ENCODE assay signal across 31 mouse cellular contexts in the genomic region with DNA sequence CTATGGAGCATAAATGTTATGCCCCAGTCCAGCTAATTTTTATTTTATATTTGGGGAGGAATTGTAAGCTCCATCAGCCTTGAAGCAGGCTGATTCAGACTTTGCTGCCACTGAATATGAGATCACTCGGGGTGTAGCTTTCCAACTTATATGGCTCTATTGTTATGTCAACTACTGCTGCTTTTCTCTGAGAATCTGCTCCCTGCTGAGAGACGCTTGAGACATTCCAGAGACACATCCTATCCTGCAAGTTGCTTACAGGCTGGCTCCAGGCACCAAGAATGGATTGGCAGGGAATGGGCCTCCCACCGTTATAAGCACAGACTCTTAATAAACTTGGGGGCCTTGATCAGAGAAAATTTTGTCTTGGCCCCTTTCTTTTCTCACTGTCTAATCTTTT. TPM values are rescaled to one million over a fixed set of nuclear protein-coding genes. Genes with fewer than 3 reads are reported as not detected.
DNase-seq lines count a peak whose midpoint lies in the region; ATAC-seq and TF ChIP-seq lines count a peak whose summit lies in the region.
"Had no signal": no experiment of that assay in that cellular context is flagged by ENCODE, and none has a peak within 500 bp of the region (broad histone marks: within the 10 kb centered on the region; RNA-seq: fewer than 3 reads in every experiment).

No protein-coding gene starts in this region.

- H3K9ac ChIP-seq in ES-E14 (ENCODE audit: insufficient read depth, low read depth, low read length, poor library complexity, severe bottlenecking): no peak overlapping the region
- no peak overlapping the region for H3K9ac ChIP-seq in midbrain, embryonic 16.5 days (ENCODE audit: low read depth, low read length)

- no peak overlapping the region for H3K27ac ChIP-seq in ES-E14 (ENCODE audit: insufficient read depth, low read depth, low read length, poor library complexity, severe bottlenecking)
- no peak overlapping the region for H3K27ac ChIP-seq in midbrain, embryonic 16.5 days (ENCODE audit: low read length)
- H3K27ac ChIP-seq in embryonic facial prominence, embryonic 10.5 days (replicated peaks): no peak overlapping the region

- in situ Hi-C loops in ES-E14 (cut with MboI; ENCODE audit: low sequenced_read_pairs in 2 of 2, unreplicated experiment in 2 of 2): no loop called here

- no peaks in the 10 kb centered on the region for H3K9me3 ChIP-seq in ES-E14 (ENCODE audit: control insufficient read depth, insufficient read depth, low read depth, low read length)
- H3K9me3 ChIP-seq in midbrain, embryonic 16.5 days (replicated peaks; ENCODE audit: control insufficient read depth, low read length, poor library complexity, severe bottlenecking): peaks cover 12% of the 10 kb centered on the region; the same call in 1 of the 2 replicates
- H3K9me3 ChIP-seq in embryonic facial prominence, embryonic 10.5 days: peaks cover 70% of the 10 kb centered on the region

- no peaks in the 10 kb centered on the region for H3K27me3 ChIP-seq in midbrain, embryonic 16.5 days (ENCODE audit: control insufficient read depth, insufficient read depth, low read depth, low read length)
- no peaks in the 10 kb centered on the region for H3K27me3 ChIP-seq in embryonic facial prominence, embryonic 10.5 days (replicated peaks; ENCODE audit: low read depth, poor library complexity, severe bottlenecking)
- H3K27me3 ChIP-seq: CH12.LX, Patski had no signal

- H3K36me3 ChIP-seq in ES-E14 (ENCODE audit: control insufficient read depth, insufficient read depth, low read length, poor library complexity, severe bottlenecking): no peaks in the 10 kb centered on the region
- H3K36me3 ChIP-seq in midbrain, embryonic 16.5 days (ENCODE audit: control insufficient read depth, insufficient read depth, low read length): no peaks in the 10 kb centered on the region
- no peaks in the 10 kb centered on the region for H3K36me3 ChIP-seq in embryonic facial prominence, embryonic 10.5 days (replicated peaks)
- H3K36me3 ChIP-seq: G1E had no signal

- no peak overlapping the region for H3K4me3 ChIP-seq in ES-E14 (ENCODE audit: insufficient read depth in 1 of 2, low read depth in 1 of 2, low read length in 2 of 2, poor library complexity in 1 of 2, severe bottlenecking in 1 of 2)
- H3K4me3 ChIP-seq in midbrain, embryonic 16.5 days (ENCODE audit: low read depth, low read length): no peak overlapping the region
- no peak overlapping the region for H3K4me3 ChIP-seq in embryonic facial prominence, embryonic 10.5 days

- ATAC-seq in granulocyte monocyte progenitor cell, adult 5-6 weeks (replicated peaks; ENCODE audit: poor library complexity, severe bottlenecking): no peak
- ATAC-seq in midbrain, embryonic 16.5 days: no peak
- ATAC-seq: activated CD4-positive, CD25-positive, alpha-beta regulatory T cell, adult 4 months; CD4-positive, CD25-positive, alpha-beta regulatory T cell, adult 4 months; Patski had no signal

- DNase-seq in ES-CJ7 (ENCODE audit: low read depth, low spot score) (peak; percentile 77), ES-E14 (ENCODE audit: low read depth, low spot score) (peak; percentile 3), R1 (ENCODE audit: low read depth, low spot score) (peak; percentile 86), ZHBTc4 (ENCODE audit: low read depth, low spot score) (peak; percentile 67)
- DNase-seq in spleen, adult 12 weeks (ENCODE audit: low spot score): no peak
- DNase-seq in embryonic facial prominence, embryonic 10.5 days (ENCODE audit: low spot score): no peak
- DNase-seq: adrenal gland, adult 2 months; adrenal gland, adult 8-10 months; adrenal gland, postnatal 10 days; adrenal gland, postnatal 14 days; adrenal gland, postnatal 25 days; adrenal gland, postnatal 36 days; B cell, adult 2 months; cerebellum, adult 11 months; cerebellum, adult 11-12 months; cerebellum, adult 18-20 months; cerebellum, adult 2 months; cerebellum, adult 8-10 months; cerebellum, adult 9-10 months had no signal

- WGBS in midbrain, embryonic 16.5 days: 76% methylated on average over 3 of the region's 3 CpGs
- WGBS in embryonic facial prominence, embryonic 10.5 days: 73% methylated on average over 3 of the region's 3 CpGs

- no peak overlapping the region for H3K4me2 ChIP-seq in midbrain, embryonic 16.5 days (ENCODE audit: low read length)

- no peaks in the 10 kb centered on the region for H3K4me1 ChIP-seq in ES-E14 (ENCODE audit: control insufficient read depth in 2 of 2, insufficient read depth in 2 of 2, low read length in 2 of 2, poor library complexity in 1 of 2)
- H3K4me1 ChIP-seq in midbrain, embryonic 16.5 days (ENCODE audit: control insufficient read depth, insufficient read depth, low read length): no peaks in the 10 kb centered on the region
- H3K4me1 ChIP-seq in embryonic facial prominence, embryonic 10.5 days: no peaks in the 10 kb centered on the region

TF ChIP-seq in ES-E14, 5 proteins besides CTCF, POLR2A, EP300 and RAD21:
- no peak for TF ChIP-seq CHD2 (IDR thresholded peaks at IDR 0.05; ENCODE audit: low read depth, low read length)
- no peak for TF ChIP-seq MAFK (IDR thresholded peaks at IDR 0.05; ENCODE audit: insufficient read depth, low read depth, low read length)
- no peak for TF ChIP-seq ZNF384 (IDR thresholded peaks at IDR 0.05; ENCODE audit: low read depth, low read length)
- no peak for TF ChIP-seq HCFC1 (IDR thresholded peaks at IDR 0.05; ENCODE audit: borderline replicate concordance, insufficient read depth, low read length)
- TF ChIP-seq ZC3H11A (IDR thresholded peaks at IDR 0.05; ENCODE audit: borderline replicate concordance, low read depth, low read length): no peak

RNA-seq across cellular contexts. Expression of a gene that starts 10.0 kb away (rescaled TPM):
- not detected in 2 replicates for total RNA-seq in ES-E14 (2012; rRNA removed)
- total RNA-seq in granulocyte monocyte progenitor cell, adult 5-6 weeks (2014; fragmentation: Nextera tagmentation): not detected in 2 replicates
- not detected in 2 replicates for total RNA-seq in granulocyte monocyte progenitor cell, adult 5-6 weeks (2017)
- not detected in 2 replicates for polyA plus RNA-seq in midbrain, embryonic 16.5 days (2015; fragmentation: Nextera tagmentation; extraction: Ambion mirVana)
- not detected in 2 replicates for polyA plus RNA-seq in embryonic facial prominence, embryonic 10.5 days (2016; fragmentation: Nextera tagmentation; extraction: Ambion mirVana)
- total RNA-seq: adrenal gland, adult 18-20 months; adrenal gland, adult 2 months; adrenal gland, adult 8-10 months; adrenal gland, postnatal 10 days; adrenal gland, postnatal 14 days; adrenal gland, postnatal 25 days; adrenal gland, postnatal 36 days; adrenal gland, postnatal 4 days; CH12.LX; MEL had no signal
- polyA plus RNA-seq: adrenal gland, adult 2 months; brain, embryonic 14.5 days; C2C12; cerebellum, adult 2 months; G1E; Patski had no signal

Comparison
In these comparisons a context has a peak if more than half of its experiments do, and no peak if none do; other contexts are left out.
1. DNase-seq: peak in ES-CJ7 (single experiment), ES-E14 (single experiment), R1 (single experiment) and ZHBTc4 (single experiment); none in spleen, adult 12 weeks (single experiment) and embryonic facial prominence, embryonic 10.5 days (single experiment).